Mouse (Mus musculus): Measurements from ENCODE around the gene Gnl1.
"Not testable (repeated sequence)": the region's sequence is repeated elsewhere in the genome, so short reads cannot be mapped to it uniquely, and the experiment has no call there.

Gene Gnl1

DNA sequence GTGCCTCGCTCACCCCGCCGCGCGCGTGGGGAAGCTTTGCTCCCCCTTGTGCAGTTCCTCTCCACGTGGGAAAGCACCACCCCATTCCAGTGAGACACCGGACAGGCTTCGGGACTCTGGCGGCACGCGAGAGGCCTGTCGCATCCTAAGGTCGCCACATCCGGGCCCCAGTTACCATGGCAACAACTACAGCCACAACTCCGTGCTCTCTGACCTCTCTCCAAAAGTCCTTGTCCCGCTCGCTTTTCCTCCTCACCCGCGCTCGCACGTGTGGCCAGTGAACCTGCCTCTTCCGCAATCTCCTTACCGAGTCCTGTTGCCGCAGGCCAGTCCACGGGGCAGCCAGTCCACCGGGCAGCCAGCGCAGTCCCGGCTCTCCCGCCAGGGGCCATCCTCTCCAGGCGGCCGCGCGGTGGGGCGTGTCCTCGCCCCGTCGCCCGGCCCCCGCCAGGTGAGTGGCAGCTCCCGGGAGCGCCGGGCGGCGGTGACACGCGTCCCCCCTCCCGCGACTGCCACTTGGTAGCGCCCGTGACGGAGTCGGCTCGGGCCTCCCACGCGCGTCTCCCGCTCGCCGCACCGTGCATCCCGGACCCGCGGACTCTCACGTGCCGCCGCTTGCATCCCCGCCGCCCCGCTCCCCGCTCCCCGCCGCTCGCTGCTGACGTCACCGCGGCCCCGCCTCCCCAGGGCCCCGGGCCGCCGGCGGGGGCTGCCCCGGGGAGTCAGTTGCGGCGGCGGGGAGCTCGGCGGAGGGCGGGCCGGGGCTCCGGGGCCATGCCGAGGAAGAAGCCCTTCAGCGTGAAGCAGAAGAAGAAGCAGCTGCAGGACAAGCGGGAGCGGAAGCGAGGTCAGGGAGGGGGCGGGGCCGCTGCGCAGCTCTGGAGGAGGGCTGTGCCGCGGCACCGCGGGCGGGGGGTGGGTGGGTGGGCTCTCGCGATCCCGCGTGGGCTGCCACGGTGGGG lies at the start of gene Gnl1, which contains the start of gene Prr3:
Gene Gnl1 (plus strand): TSS at position 451 of the 962 bp plus-strand sequence.
Gene Prr3 (minus strand): TSS at position 836 of the 962 bp plus-strand sequence.
- DNase-seq = peak; percentile 93

DNA sequence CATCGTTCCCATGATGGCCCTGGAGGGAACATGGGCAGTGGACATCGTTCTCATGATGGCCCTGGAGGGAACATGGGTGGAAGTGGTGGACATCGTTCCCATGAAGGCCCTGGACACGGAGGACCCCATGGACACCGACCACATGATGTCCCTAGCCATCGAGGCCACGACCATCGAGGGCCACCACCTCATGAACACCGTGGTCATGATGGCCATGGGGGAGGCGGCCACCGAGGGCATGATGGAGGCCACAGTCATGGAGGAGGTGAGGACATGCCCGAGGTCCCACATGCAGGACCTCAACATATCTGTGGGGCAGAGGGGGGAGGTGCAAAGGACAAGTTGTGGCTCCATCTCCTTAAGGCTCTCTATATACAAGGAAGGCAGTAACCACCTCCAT lies 49.0 kb upstream of the Gnl1 start:
- no peak for DNase-seq

DNA sequence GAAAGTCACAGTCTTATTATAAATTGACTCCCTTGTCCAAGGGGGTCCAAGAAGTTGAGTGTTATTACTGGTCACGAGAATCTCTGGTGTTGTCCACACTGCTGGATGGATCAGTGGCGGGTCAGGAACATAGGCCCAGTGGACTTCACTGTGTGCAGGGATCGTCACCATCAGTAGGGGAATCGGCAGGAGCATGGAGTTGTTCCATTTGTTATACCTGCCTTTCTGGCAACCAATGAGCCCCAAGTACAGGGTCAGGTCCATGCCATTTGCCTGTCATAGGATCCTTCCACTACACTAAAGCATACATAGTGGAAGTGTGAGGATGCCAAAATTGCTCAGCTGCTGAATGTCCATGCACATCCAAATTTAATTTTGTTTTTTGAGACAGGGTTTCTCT lies 47.0 kb upstream of the Gnl1 start:
- DNase-seq = no peak

DNA sequence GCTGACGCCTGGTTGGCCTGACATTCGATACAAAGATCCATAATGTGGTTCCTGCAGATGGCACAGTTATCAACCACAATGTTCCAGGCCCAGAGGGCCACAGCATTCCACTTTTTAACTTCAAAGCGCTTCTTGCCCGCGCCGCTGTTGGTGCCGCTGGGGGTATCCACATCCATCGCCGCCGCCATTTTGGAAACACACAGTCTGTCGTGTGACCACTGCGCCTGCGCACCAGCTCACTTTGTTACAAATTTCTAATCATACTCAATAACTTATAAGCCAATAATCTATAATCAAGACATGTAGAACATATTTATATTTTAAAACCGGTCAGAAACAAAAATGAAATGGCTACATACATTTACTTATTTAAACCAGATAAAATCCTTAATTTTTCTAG lies 43.9 kb upstream of the Gnl1 start:
- not testable (repeated sequence) for DNase-seq

DNA sequence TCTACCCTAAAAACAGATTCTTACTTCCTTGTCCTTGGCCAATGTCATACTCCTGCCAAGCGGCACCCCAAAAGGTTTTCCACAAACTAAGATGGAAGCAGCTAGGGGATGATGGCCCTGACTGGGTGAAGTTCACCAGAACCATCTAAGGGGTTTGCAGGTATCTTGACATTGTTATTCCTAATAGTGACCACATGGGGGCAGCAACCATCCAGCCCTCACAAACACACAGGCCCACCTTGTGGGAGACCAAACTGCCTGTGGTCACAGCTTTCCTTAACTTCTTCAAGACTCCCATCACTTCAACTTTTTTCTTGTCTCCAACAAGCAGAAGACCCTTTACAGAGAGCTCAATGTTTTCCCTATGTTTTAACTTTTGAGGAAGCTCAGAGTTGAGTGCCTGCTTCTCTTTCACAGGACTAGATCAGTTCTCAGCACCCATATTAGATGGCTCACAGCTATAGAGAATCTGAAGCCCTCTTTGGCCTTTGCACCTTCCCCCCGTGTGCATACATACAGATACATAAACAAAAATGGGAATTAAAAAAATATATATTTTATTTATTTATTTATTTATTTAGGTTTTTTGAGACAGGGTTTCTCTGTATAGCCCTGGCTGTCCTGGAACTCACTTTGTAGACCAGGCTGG lies 41.8 kb upstream of the Gnl1 start:
- no peak for DNase-seq

DNA sequence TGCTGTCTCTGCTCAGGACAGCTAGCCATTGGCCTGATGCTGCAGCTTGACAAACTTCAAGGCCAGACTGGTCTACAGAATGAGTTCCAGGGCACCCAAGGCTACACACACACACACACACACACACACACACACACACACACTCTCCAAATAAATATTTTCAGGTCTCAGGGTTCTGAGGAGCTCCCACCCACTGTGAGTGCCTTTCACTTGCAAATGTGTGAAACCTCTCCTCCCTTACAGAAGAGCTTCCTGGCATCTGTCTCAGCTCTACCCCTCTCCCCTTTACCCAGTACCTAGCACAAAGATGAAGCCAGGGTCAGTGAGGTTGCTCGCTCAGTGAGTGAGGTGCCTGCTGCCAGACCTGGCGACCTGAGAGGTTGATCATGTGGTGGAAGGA lies 40.5 kb upstream of the Gnl1 start:
- DNase-seq = no peak

DNA sequence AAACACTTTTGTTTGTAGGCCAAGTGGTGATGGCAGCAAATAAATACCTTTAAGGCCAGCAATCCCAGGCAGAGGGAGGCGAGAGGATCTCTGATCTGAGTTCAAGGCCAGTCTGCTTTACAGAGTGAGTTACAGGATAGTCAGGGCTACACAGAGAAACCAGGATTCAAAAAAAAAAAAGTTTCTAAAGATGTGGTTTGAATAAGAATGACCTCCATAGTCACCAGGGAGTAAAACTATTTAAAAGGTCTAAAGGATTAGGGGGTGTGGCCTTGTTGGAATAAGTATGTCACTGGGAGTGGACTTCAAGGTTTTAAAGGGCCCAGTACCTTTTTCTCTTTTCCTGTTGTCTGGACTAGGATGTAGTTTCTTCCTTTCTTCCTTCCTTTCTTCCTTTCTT lies 39.7 kb upstream of the Gnl1 start:
- no peak for DNase-seq

DNA sequence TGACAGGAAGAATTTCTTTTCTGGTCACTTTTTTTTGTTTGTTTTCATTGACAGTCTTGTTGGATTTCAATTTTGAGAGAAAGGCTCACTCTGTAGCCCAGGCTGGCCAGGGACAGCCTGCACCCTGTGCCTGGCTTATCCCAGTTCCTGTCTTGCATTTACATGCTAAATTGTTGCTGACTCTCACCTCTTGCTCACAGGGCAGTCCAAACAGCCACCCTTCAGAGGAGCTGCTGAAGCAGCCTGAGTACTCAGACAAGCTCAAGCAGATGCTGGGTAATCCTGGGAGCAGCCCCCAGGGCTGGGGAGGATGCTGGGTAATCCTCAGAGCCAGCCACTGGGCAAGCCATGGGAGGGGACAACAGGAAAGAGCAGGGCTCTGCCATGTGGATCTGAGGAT lies 28.7 kb upstream of the Gnl1 start:
- not testable (repeated sequence) for DNase-seq

DNA sequence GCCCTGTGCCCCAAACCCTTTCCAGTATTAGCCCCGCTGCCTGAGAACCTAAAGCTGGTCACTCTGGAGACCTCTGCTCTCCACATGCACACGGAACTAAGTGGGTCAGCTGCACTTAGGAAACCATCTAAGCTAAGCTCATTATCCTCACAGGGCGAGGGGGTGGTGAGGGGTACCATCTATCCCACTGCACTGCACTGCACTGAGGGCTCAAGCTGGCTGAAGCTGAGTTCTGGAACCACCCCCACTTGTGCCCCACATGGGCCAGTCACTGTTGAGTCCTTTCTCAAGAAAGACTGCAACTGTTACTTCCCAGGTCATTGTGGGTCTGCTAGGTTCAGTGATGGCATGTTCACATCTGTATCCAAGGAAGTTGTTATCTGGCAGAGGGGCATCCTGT lies 27.1 kb upstream of the Gnl1 start:
- DNase-seq = not testable (repeated sequence)

DNA sequence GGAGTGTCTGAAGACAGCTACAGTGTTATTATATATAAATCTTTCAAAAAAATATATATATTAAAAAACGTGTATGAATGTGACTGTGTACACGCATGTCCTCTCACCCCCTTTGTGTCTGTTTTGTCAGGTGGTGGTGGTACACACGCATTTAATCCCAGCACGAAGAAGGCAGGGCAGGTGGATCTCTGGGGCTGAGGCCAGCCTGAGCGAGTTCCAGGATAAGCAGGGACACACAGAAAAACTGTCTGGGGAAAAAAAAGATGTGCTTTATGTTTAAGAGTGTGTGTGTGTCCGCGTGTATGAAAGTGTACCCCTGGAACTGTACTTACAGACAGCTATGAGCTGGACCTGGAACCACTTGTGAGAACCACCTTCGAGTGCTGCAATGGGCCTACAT lies 25.0 kb upstream of the Gnl1 start:
- DNase-seq = no peak

DNA sequence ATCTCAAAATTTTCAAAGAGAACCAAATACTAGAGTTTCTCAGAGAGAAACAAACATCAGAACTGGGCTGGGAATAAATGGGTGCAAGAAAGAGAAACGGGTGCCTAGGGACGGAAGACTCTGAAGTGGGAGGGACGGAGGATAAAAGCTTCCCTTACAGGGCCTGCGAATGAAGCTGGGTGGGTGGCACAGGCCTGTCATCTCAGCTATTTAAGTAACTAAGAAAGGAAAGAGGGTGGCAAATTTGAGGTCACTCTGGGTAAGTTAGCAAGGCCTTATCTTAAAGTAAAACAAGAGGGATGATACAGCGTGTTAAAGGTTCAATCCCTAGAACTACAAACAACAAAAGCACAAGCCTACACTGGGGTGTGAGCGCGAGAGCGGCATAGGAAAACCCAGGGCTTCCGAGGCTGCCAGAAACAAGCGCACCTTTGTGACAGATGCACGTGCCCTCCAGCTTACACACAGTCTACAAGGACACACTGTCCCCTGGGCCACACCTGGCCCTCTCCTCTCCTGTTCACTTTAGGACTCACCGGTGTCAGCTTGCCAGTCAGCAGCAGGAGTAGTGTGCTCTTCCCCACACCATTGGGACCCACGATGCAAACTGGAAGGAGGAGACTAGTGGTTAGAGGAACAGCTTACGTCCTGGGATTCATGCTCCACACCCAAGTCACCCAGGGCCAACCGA lies 21.0 kb upstream of the Gnl1 start:
- no peak for DNase-seq

DNA sequence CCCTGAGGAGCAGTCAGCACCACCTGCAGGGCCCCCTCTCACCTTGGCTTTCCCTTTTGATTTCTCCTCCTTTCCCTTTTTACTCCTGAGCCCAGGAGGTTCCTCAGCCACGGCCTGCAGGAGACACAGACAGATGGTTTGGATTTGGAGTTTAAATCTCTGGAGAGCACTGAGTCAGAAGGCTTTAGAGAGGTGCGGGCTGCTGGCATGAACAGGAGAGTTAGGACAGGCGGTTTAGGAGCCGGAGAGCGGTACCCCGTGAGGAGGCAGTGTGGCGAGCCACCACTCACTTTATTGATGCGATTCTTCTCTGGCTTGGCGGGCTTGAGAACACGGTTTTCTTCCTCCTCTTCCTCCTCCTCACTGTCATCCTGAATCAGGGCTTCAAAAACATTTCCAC lies 16.4 kb upstream of the Gnl1 start:
- no peak for DNase-seq

DNA sequence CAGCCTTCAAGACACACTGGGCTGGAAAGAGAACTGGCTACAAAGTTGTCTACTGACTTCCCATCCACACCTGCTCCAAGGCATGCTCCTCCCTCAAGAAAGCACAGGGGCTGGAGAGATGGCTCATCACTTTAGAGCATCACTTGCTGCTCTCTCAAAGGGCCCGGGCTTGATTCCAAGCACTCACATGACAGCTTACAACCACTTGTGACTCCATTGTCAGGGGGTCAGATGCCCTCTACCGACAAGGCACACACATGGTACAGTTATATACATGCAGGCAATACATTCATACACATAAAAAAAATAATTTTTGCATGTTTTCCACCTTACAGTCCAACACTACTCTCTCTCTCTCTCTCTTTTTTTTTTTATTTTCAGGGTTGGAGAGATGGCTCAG lies 12.0 kb upstream of the Gnl1 start:
- DNase-seq = no peak

DNA sequence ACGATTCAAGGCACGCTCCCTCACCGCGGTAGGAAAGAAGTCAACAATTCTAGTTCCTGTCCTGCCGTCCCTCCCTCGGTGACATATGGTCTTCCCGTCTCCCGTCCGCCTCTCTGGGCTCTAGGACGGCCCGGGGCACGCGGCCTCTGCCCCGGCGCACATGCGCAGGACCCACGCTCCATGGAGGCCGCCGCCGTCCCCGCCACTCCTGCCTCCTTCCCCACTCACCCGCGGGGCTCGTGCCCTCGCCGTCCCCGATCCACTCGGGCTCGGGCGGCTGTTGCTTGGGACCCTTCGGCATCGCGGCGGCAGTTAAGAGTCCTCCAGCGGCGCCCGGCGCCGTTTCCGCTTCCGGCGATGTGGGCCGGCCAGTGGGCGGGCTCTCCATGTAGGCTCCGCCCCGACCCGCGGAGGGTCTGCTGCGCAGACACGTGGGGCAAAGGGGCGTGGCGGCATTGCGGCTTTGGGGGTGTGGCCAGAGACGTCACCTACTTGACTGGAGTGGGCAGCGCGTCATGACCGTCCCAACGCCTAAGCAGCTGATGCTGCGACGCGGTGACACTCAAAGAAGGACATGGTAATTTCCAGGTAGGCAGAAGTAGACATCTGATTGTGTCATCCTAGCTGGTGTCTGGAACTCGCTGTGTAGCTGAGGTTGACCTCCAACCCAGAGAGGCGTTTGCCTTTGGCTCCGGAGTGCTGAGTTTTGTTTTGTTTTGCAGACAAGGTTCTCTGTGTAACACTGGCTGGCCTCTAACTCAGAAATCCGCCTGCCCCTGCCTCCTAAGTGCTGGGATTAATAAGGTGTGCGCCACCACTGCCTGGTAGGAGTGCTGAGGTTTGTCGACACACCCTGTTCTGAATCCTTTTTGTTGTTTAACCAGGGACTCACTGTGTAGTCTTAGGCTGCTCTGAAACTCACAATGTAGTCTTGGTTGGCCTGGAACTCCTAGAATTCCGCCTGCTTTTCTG lies 9.9 kb upstream of the Gnl1 start, which contains the start of gene Abcf1:
Gene Abcf1 (minus strand): TSS at position 344 of the 972 bp plus-strand sequence.
- peak; percentile 98 for DNase-seq

DNA sequence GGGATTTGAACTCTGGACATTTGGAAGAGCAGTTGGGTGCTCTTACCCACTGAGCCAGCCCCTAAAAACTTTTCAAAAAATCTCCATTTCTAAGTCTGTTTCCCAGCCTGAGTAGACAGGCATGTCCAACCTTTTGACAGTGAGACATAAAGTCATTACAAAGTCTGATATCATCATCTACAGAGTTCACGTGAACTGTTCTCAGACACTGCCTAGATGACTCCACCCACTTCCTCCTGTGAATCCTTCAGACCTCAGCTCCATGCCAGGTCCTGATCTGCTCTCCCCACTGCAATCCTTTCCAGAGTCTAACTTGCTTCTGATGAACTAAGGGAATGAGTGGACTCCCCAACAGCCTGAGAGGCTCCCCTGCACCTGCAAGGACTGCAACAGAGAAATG lies 7.5 kb upstream of the Gnl1 start:
- no peak for DNase-seq

DNA sequence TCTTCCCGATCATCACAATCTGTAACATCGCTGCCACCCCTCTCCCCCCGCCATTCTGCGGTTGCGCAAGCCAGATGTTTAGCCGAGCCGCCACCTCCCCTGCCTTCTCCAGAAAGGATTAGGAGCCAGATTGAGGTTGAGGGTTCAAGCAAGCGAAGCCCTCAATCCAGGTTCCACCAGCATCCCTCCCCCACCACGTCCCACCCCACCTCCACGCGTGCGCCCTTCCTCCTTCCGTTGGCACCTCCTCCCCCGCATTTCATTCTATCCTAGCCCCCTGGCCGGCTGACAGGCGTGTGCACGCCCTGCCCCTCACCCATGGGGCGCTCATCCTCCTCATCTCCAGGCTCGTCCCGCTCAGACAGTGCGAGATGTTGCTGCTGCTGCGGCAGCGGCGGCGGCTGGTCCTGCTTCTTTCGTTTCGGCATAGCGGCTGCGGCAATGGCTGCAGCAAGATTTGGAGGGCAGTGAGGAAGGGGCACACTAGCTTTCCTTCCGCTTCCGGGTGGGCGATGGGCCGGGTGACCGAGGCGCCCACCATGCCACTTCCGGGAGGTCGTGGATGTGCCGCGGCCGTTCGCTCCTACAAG lies 745 bp upstream of the Gnl1 start:
- peak; percentile 83 for DNase-seq

DNA sequence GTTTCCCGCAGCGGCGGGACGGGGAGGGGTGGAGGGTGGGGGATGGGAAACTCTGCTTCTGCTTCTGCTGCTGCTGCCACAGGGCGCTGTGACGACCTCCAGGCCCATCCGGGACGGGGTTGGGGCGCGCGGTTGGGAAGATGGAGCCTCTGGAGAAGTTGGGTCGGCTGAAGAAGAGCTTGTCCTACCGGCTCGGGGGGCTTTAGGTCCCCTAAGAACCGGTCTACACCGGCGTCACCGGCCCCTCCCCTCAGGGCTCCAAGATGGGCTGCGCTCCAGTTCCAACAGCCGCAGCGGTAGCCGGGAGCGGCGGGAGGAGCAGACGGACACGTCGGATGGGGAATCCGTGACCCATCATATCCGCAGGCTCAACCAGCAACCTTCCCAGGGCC lies 708 bp downstream of the Gnl1 start:
- peak; percentile 61 for DNase-seq

DNA sequence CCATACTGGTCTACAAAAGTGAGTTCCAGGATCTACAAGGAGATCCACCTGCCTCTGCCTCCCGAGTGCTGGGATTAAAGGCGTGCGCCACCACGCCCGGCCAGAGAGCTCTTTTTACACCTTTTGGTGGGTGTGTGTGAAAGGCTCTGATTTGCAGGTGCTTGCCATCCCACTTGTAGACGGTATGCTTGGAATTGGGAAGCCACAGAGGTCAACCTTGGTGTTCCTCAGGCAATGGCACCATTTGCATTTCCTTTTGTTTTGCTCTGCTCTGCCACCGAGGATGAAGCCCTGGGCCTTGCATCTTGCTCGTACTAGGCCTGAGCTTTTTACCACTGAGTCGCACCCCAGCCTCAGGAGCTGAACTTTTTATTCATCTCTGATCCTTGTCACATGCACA lies 2.1 kb downstream of the Gnl1 start:
- no peak for DNase-seq

DNA sequence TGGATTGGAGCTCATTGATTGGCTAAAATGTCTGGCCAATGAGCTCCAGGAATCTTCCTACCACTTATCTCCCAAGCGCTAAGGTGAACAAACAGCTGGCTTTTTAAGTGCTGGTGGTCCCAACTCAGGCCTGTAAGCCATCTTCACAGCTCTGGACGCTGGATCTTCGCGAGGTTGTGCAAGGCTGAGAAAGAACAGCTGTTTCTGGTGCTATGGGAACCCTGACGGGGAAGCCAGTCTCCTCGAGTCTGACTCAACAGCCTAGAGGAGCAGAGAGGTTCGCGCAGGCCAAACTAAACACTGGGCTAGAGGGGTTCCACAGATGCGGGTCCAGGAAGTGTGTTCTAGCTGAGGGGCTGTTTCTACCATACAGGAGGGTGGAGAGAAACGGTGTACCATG lies 12.1 kb downstream of the Gnl1 start:
- DNase-seq = no peak

DNA sequence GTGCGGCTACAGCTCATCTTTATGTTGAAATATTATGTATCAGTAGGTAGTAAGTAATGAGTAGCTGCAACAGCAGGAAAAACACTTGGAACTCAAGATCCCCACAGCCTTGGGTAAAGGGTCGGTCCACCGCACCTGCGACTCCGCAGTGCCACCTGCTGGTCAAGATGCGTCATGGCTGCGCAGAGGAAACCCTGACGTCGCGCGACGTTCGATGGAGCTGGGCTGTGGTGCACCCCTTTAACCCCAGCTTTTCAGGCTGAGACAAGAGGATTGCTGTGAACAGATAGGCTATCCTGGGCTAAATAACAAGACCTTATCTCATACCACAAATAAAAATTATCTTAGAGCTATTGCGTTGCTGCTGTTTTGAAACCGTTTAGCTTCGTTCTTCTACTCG lies 14.0 kb downstream of the Gnl1 start:
- DNase-seq = peak; percentile 78

DNA sequence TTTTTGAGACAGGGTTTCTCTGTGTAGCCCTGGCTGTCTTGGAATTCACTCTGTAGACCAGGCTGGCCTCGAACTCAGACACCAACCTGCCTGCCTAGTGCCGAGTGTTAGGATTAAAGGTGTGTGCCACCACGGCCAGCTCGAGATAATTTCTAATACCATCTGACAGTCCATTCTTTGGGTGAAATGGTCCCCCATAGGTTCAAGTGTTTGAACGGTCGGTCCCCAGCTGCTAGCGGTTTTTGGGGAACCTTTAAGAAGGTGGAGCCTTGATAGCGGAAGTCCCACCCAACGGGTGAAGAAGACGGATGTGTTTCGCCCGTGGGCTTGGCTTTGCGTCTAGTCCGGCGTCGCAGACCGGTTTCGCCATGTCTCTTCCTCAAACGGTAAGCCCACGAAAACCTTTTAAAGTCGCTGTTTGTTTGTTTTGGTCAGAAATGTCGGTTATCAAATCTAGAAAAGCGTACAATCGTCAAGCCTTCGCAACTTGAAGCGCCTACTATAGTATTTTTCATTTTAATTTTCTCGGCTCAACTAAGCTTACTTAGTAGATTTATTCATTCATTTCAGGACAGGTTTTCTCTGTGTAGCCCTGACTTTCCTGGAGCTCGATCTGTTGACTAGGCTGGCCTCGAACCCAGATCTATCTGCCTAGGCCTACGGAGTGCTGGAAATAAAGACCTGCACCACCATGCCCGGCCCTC lies 14.7 kb downstream of the Gnl1 start:
- DNase-seq = peak; percentile 78
